Mouse (Mus musculus) right cerebral cortex, adult 18-20 months (tissue): ENCODE measurements around the gene Gm42906.

Experiments
- DNase-seq: peaks from one replicate; pipeline ENCODE4 v3.0.0; 2022; ENCODE audit warnings: mixed read lengths

Gm42906 gene

DNA sequence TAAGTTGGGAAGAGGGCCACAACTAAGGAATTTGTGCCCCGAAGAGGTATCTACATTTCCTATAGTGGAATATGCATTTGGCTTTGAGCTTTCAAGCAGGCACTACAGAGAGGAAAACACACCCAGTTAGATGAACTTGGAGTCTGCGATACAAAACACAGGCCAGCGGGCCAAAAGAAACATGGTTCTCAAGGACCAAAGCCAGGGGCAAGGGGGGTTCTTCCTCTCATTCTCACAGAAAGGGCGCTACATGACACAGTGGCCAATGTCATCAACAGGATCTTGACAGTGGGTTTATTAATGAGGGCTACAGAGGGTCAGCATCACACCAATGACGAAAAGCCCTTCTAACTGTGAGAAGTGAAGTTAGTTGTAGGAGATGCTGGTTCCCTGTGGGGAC is 370.2 kb downstream of the Gm42906 start:
- DNase-seq, result no peak

DNA sequence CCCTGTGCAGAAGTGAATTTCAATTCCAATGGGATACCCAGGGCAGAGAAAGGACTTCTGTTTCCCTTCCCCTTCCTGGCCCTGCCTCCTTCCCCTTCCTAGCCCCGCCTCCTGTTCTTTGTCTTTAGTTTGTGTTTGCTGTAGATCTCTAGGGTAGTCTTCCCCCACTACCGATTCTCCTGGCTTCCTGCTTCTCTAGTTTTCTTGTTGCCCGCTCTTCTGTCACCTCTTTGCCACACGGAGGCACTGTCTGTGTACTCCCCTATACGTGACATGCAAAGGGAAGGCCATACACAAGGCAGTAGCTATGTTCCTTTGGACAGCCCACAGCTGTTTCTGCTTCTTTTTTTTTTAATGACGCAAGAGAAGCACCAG is 371.1 kb downstream of the Gm42906 start:
- DNase-seq, result no peak

DNA sequence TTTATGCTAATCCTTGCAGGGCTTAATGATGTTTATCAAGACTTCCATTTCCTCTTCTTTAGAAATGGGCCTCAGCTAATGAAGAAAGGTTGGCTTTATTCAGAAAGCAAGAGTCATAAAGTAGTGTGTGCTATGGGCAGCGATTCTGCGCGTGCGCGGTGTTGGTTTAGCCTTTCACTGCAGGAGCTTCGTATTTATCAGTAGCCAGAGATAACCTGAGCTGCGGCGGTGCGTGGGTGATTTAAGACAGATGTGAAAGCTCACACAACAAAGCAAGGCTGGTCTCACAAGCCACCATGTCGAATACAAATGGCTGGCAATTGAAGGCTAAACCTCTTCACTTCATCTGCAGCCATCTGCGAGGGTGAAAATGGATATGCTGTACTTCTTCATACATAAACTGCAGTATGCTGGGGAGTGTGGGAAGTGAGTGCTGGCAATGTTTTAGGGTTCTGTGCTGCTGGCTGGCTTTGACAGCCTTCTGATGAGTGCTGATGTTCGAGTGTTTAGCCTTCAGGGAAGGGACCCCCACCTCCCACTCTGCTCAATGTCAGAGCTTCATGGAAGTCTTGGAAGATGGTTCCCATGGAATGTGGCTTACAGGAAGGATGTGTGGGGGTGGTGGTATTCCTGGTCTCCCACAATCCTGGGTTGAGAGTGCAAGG is 371.6 kb downstream of the Gm42906 start:
- DNase-seq, result peak; percentile 65

DNA sequence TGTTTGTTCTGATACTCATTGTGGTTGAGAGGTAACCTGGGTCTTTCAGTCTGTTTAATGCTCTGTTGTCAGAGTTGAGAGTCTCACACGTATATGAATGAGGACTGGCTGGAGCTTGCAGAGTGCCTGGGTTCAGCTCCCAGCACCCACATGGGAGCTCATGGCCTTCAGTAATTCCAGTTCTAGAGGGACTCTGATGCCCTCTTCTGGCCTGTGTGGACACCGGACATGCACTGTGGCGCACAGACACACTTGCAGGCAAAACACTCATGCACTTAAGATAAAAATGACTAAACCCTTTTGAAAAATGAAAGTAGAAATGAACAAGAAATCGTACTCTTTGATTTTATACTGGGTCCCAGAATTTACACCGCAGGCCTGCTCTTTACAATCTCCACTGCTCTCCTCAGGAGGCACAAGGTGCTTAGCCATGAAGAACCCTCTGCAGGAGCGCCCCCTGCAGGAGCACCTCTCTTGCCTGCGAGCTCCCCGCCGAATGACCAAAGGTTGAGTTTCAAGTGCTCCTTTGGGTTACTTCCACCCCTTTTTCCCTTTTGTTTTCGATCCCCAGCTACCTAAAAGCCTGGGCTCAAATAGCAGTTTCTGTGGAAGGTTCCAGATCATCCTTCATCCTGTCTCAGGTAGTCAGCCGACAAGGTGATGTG is 372.4 kb downstream of the Gm42906 start:
- DNase-seq, result no peak

DNA sequence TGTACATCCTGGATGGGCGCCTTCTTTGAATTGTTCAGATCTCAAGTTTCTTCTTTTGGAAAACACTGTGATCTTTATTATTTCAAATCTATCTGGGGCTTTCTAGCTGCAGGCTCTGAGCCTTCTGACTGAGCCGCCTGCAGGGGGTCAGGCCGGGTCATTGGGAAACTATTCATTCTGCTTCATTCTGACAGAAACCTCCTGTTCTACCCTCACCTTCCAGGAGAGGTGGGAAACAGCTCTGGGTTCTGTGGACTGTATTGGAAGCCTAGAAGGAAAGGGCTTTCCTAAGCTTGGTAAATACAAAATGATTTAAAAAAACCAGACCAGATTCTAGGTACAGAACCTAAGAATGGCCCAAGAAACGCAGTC is 373.2 kb downstream of the Gm42906 start:
- no peak for DNase-seq

DNA sequence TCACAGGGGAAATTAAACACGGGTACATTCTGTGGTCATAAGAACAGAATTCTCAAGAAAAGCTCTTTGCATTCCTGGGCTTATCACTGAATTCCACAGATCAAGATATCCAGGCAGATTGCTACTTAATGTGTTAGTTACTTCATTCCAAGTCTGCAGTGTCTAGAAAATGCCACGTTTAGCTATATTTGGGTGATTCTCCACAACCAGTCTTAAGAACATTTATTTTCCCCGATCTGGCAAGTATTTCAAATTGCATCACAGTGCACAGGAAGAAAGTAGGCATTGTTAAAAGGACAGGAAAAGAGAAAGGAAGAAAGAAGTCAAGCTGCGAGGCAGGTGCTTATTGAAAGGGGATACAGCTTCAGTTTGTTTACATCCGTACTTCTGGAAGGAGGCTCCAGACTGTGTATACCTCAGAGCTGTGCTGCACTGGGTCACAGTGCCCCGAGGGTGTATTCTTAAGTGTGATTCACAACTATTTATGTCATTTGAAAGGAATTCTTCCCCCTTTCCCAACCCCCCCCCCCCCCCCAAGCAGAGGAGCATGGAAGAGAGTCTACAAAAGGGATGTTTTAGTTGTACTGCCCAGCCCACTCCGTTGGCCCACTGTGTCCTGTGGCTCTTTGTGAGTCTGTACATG is 373.7 kb downstream of the Gm42906 start:
- no peak for DNase-seq

DNA sequence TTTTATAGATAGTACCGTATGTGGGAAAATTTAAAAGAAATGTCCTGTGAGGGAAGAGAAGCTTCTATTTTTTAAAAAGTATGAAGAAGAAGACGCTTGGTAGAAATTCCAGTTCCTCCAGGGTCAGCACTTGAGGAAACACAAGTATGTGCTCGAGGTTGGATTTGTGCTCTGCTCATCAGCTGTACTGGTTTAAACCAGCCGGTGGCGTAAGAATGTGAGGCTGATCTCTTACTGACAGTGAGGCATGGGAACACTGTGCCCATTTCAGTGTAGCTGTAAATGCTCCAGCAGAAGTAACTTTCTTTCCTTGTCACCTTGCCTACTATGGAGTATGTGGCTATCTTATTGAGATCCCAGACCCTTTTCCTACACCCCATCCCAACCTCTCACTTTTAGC is 374.8 kb downstream of the Gm42906 start:
- no peak for DNase-seq

DNA sequence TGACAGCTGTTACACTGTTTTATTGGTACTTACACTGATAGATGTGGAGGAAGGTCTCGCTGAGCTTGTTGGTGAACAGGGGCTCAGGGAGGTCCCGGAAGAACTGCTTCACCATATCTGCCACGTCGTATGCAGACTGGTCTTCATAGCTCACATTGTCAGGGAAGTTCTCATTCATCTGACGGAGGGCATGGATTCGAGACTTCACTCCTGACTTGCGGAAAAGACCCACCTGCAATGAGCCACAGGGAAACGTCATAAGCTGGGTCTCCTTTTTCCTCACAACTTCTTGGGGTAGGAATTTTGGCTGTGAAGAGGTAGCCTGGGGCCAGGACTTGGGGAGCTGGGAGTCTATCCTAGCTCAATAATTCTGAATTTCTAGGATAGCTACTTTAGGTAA is 375.6 kb downstream of the Gm42906 start:
- DNase-seq, result no peak

DNA sequence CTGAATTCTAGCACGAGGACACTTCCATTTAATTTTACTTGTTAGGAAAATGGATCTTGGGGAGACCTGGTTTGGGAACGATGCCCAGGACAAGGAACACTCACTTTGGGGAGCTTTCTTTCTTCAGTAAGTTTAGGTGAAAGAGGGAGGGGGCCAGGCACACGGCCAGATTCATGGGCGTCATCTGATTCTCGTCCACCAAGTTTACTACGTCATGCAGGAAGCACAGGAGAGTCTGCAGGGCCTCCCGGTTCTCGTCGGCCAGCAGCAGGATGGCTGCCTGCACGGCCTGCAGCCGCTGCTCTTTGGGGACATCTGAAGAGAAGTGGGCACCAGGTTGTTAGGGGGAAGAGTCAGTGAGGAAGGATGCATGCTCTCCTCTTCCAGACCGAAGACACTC is 380.5 kb downstream of the Gm42906 start:
- DNase-seq, result no peak

DNA sequence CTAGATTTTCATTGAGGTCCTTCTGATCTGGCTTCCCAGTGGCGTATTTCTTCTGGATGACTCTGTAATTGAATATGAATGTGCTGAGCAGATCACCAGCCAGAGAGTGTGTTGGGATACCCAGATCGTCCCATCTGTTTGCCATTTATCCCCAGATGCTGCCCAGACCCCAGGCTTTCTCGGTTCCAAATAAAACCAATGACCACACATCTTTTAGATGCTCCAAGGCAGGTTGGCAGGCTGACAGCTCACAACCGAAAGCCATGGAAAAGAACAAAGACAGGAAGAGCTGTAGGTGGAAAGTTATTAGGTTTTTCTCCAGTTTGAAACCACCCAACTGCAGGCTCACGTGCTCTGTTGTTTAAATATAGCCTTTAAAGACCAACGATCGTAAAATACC is 381.0 kb downstream of the Gm42906 start:
- no peak for DNase-seq

DNA sequence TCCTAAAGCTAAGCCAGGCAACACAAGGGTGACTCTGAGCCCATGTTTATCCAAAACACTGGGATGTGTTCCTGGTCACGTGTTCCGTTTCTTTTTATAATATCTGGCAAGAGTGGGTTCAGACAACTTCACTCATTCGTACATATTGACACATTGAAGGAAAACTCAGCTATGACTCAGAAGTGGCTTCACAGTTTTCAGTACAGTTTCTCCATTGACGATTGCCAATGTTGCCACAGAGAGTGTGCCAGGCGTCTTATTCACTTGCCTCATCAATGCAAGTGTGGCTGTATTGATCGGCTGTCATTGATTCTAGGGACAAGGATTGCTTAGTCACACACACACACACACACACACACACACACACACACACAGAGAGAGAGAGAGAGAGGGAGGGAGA is 381.8 kb downstream of the Gm42906 start:
- no peak for DNase-seq

DNA sequence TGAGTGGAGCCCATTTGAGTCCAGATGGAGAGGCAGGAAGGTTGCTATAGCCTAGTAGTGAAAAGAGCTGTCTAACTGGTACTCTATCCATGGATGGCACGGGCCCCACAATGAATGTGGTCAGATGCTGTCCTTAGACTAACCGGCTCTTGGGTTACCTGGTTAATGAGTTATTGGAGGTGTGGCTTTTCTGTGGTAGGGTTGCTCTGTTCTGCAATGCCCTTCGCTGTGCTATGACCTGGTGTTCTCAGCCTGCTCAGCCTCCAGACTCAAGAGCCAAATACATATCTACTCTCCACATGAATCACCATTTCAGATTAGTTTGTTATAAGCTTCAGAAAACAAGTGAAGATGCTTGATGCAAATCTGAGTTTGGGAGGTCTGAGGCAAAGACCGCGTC is 385.1 kb downstream of the Gm42906 start:
- no peak for DNase-seq

DNA sequence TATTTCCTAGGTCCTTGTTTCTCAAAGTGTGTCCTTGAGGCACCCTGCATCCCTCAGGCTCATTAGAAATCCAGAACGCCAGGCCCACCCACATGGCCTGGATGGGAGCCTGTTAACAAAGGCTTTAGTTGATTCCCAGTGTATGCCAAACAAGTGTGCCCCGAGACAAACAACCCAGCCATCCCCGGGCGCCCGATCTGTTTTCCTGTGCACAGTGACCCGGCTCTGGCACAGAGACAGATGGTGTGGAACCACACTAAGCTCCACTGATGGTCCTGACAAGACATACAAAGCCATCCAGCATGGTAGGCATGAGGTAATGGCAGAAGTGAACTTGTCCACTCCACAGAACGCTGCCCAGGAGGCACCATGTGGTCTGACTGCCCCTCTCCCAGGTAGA is 390.1 kb downstream of the Gm42906 start:
- DNase-seq, result no peak

DNA sequence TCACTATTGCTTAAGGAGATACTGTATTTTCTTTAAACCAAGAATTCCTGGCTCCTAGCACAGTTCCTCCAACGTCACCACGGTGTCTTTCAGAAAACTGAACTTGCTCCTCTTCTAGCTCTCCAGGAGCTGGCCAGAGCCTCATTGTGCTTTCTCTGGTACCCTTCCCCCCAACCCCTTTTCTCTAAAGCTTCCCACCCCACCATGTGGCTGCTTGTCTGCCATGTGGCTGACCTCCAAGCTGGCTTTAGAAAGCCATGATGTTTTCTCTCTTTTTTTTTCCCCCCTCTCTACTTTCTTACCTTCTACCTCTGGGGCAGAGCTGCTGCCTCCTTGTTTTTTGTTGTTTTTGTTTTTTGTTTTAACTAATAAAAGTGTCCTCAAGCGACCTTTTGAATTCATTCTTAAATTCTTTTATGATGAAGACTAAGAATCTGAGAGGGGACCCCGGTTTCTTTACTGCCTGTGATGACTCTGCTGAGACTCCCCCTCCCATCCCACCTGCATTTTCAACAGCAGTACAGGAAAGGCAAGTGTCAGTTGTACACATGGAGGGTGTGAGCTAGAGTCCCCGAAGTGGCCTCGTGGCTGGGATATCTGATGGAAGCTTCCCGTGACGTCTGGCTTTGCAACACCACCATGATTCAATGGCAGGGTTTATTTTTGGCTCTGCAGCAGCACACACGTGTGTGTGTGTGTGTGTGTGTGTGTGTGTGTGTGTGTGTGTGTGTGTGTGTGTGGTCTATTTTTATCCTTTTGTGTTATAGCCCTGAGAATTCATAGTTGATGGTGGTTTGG is 393.0 kb downstream of the Gm42906 start:
- no peak for DNase-seq

DNA sequence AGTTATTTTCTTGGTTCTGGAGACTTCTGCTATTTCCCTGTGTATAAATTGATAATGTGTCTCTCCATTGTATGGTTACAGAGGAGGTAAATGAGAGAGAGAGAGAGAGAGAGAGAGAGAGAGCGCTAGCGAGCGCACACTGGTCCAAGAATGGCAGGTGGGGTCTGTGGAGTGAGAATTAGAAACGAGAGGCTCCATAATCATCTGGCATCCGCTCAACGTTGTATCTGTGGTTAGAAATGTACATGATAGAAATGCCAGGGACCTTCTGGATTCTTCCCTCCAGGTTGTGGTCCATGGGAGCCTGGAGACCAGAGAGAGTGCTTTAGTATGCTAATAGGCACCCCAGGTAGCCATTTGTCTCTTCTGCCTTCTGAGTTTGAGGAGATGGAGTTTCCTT is 399.1 kb downstream of the Gm42906 start:
- no peak for DNase-seq

DNA sequence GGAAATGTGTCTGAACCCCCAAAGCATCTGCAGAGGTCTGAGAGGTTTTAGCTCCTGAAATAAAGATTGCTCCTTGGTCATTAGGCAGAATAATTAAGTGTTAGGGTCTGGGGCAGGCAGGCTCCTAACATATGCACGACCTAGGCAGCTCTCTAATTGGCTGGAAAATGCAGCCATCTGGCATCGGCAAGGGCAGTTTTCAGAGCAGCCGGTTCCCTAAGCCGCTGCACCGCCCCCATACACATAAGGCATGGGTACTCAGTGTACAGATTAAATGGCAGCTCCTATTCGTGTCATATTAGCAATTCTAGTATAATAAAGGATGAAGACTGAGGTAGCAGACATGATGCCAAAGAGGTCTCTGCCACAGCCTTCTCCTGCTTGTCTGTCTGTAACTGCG is 400.8 kb downstream of the Gm42906 start:
- no peak for DNase-seq

DNA sequence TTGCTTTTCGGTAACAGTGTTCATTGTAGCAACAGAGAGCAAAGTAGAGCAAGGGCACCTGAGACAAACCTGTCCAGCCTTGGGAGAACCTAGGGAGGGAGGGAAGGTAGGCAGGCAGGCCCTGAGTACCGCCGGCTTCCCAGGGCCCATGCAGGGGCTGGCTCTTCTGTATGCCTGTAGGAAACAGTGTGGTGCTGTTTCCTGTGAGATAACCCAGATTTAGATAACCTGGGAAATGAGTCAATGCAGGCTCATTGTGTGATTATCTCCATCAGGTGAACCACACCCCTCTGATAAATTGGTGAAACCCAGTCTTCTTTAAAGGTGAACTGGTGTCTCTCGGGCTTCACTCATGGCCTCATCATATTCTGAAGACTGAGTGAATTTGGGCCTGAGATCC is 401.9 kb downstream of the Gm42906 start:
- no peak for DNase-seq

DNA sequence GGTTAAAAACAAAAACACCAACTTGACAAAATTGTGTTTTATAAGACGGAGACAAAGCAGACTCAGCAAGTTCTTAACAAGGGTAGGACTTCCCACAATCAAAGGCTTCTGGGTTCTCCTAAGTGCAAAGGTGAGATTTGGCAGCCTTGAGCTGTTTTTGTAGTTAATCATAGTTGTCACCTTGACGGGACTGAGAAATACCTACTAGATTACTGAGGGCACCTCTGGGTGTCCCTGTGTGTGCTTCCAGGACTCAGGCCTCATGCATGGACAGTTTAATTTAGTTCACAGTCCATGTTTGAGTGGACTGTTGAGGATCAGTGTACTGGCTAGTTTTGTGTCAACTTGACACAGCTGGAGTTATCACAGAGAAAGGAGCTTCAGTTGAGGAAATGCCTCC is 403.5 kb downstream of the Gm42906 start:
- DNase-seq, result no peak

DNA sequence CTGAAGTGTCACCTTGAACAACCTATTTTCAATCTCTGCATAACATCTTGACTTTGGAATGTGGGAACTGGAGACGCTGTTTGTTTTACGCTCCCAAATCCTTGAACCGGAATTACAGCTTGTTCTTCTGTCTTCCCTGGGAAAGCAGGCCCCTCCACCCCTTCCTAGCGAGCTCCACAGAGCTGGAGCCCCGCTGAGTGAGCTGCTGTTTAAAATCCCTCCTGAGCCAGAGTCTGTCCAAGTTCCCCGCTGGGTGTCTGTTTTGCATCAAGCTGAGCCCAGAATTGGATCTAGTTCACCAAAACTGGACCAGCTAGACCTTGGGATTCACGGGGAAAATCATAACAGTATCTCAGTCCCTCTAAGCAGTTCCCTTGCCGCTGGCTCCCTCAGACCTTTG is 404.5 kb downstream of the Gm42906 start:
- peak; percentile 46 for DNase-seq

DNA sequence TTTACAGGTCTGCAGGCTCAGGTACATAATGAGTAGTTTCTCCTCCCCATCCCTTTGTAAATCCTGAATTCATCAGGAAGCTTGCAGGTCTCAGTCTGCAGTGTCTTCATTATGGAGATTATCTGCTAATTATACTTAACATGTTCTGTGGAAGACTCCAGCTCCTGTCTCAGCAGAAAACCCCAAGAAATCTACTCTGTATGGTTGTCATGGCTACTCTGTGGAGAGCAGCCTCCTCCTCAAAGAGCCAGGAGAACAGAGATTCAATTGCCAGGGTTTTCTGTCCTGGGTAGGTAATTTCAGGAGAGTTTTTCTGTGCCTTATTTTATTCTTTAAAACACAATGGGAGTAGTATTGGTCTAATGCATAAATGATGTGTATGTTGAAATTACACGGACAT is 405.0 kb downstream of the Gm42906 start:
- no peak for DNase-seq

DNA sequence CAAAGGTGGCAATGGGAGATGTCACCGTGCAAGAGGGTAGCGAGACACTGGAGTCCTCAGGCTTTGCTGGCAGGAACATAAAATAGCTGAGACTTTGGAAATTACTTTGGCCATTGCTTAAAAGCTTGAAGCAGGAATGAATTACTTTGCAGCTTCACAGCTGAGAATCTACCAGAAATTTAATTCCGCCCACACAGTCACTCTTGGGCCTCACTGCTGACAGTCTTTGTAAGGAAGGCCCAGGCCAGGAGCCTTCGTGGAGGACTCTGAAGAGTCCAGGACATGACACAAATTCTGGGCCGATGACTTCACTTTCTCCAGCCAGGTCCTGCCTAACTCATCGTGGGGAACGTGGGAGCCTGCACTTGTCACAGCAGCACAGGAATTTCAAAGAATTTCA is 405.9 kb downstream of the Gm42906 start:
- DNase-seq, result no peak

DNA sequence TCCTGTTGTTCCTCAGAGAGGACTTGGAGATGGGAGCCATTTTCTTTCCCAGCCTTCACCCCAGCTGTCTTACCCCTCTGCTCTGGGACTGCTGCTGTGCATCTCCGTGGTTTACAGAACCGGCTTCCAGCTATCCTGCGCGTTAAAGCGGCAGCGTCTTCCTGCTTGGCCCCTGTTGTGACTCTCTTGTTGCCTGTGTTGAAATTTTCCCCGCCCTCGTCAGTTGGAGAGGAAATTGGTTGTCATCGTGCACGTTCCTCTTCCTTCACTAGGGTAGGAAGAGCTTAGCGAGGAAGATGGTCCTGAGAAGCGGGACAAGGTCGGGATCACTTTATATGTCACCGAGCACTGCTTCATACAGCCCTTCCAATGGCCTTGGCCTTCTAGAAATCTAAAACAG is 407.1 kb downstream of the Gm42906 start:
- no peak for DNase-seq

DNA sequence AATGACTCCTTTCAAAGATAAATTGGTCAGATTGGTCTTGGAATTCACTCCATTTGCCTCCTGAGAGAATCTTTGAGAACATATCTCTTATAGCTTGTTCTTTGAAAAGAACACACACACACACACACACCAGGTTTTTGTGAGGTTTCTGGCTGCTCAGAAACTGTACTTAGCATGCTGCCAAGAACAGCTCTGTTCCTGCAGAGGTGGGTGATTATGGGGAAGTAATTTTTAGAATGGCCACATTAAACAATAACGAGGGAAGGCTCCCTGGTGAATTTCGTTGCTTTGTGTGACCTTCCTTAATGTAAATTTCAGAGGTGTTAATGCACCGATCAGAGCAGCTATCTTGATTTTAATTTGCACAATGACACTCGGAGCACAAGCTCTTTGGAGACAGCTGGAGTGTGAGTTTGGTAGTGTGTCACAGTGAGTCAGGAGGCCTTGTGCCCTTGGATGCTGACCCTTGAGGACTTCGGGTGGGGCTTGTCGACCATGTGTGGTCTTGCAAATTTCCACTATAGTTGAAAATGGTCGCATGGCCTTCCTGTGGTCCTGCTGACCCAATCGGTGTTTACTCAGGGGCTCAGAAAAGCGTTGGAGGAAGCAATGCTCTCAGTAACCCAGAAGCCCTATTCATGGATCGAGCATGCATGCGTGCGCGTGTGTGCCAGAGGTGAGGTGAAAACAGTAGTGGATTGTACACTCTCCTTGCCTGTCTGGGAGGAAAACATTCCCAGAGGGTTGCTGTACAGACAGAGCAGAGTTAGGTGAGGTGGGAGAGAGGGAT is 407.7 kb downstream of the Gm42906 start:
- peak; percentile 21 for DNase-seq
